Mouse (Mus musculus) small intestine, adult 2 months (tissue): ENCODE measurements at regions not wholly inside any gene's neighbourhood (a gene's known extent, or its start where the extent isn't known, plus 50 kb on each side); places are given as distances from the start of the nearest gene placed in this dataset.

ENCODE experiments used
- CTCF ChIP-seq: fragments of 200-500 bp; IDR thresholded peaks from 2 replicates; pipeline ENCODE4 v1.5.1; 2012; ENCODE audit warnings: low read depth, mild to moderate bottlenecking, control low read depth, inconsistent platforms, low read length, moderate library complexity, mixed read lengths; ENCODE audit not compliant: insufficient replicate concordance, insufficient read length; ENCODE audit errors: extremely low read depth
- POLR2A ChIP-seq: fragments of 200-500 bp; IDR thresholded peaks from 2 replicates; pipeline ENCODE4 v1.6.1; 2012; ENCODE audit warnings: low read depth, mild to moderate bottlenecking, control low read depth, inconsistent platforms, low read length, moderate library complexity

DNA sequence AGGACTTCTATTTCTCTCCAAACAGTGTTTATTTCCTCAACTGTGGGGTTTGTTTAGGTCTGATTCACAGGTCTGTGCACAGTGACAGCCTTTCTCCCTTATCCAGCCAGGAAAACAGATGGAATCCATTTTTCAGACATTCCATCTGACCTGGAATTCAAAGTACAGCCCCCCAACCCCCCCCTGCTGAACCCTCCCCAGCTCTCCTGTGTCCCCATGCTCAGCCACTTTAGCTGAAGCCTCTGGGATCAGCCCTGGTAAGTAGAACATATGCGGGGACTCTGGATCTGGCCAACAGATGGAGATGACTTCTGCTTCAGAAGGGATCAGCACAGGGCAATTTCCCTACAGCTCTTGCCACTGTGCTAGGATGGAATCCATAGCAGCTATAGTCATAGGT lies 674.2 kb downstream of the Fat4 start:
- TF ChIP-seq CTCF (no peak), POLR2A (no peak)
